Mouse (Mus musculus) CH12.LX (cell line): ENCODE data around the gene Mboat1. TPM values are rescaled to one million over a fixed set of nuclear protein-coding genes. Genes with fewer than 3 reads are reported as not detected.
A peak's percentile ranks its signal among the peaks of the same experiment; 100 is the strongest.

Experiments used
- DNase-seq: peaks from one replicate; pipeline ENCODE4 v3.0.0-alpha.2; 2013; ENCODE audit errors: extremely low read depth
- H3K27ac ChIP-seq: 2 replicates; pipeline ENCODE4 v1.5.1; 2012; ENCODE audit warnings: low read depth, mild to moderate bottlenecking, control low read depth, moderate library complexity; ENCODE audit not compliant: insufficient read depth
- H3K27me3 ChIP-seq: replicated peaks from 2 replicates; pipeline ENCODE3; 2012; ENCODE audit warnings: inconsistent platforms
- H3K36me3 ChIP-seq, 2 experiments: replicated peaks in 1 of 2; 2 replicates each; pipeline versions ENCODE3 to v1.6.1; 2012; ENCODE audit warnings: inconsistent platforms in 1 of 2, low read length in 1 of 2, mild to moderate bottlenecking in 1 of 2, mixed read lengths in 1 of 2, moderate library complexity in 1 of 2; ENCODE audit not compliant: control insufficient read depth in 1 of 2, insufficient read depth in 1 of 2
- H3K4me1 ChIP-seq, 2 experiments: 2 replicates each; pipeline ENCODE4 v1.6.1; 2012; ENCODE audit warnings: inconsistent platforms in 1 of 2, moderate library complexity in 1 of 2; ENCODE audit not compliant: insufficient read depth in 2 of 2, control insufficient read depth in 1 of 2
- H3K4me2 ChIP-seq: 2 replicates; pipeline ENCODE4 v1.6.1; 2012; ENCODE audit warnings: low read depth, mild to moderate bottlenecking, control low read depth; ENCODE audit not compliant: poor library complexity, insufficient read depth, severe bottlenecking
- H3K4me3 ChIP-seq, 3 experiments: fragments of 150-350 bp in 1 of 3; sonication (generic) in 1 of 3; replicated peaks in 1 of 3; 2 replicates each; pipeline versions ENCODE3 to v1.5.1; 2011 to 2012; ENCODE audit warnings: low read depth in 2 of 3, low read length in 2 of 3, mild to moderate bottlenecking in 2 of 3, moderate library complexity in 2 of 3, control low read depth in 1 of 3, improper control_type of control experiment in 1 of 3, inconsistent platforms in 1 of 3, mixed read lengths in 1 of 3; ENCODE audit not compliant: poor library complexity in 1 of 3
- H3K79me2 ChIP-seq: replicated peaks from 2 replicates; pipeline ENCODE4 v1.6.1; 2012; ENCODE audit warnings: mild to moderate bottlenecking, moderate library complexity; ENCODE audit not compliant: control insufficient read depth, poor library complexity, insufficient read depth, severe bottlenecking; ENCODE audit errors: extremely low read depth
- H3K9ac ChIP-seq: 2 replicates; pipeline ENCODE4 v1.6.1; 2012; ENCODE audit warnings: low read depth, mild to moderate bottlenecking, control low read depth, moderate library complexity; ENCODE audit not compliant: insufficient read depth
- H3K9me3 ChIP-seq: replicated peaks from 2 replicates; pipeline ENCODE3; 2012; ENCODE audit warnings: low read length, inconsistent platforms, mixed read lengths
- BHLHE40 ChIP-seq: IDR thresholded peaks from 2 replicates; pipeline ENCODE4 v1.6.1; 2011; ENCODE audit warnings: mild to moderate bottlenecking, low read depth, low read length, improper control_type of control experiment
- CHD1 ChIP-seq: IDR thresholded peaks from 2 replicates; pipeline ENCODE4 v1.6.1; 2012; ENCODE audit warnings: low read depth, low read length, improper control_type of control experiment, inconsistent platforms
- CTCF ChIP-seq, 2 experiments: IDR thresholded peaks in 1 of 2; conservative IDR thresholded peaks in 1 of 2; 2 replicates each; pipeline ENCODE4 v1.5.1; 2011 to 2012; ENCODE audit warnings: low read depth in 2 of 2, low read length in 2 of 2, improper control_type of control experiment in 1 of 2, inconsistent platforms in 1 of 2, mild to moderate bottlenecking in 1 of 2, moderate library complexity in 1 of 2
- E2F4 ChIP-seq: IDR thresholded peaks from 2 replicates; pipeline ENCODE4 v1.6.1; 2011; ENCODE audit warnings: low read depth, low read length, improper control_type of control experiment; ENCODE audit not compliant: insufficient replicate concordance
- ETS1 ChIP-seq: conservative IDR thresholded peaks from 2 replicates; pipeline ENCODE4 v1.6.1; 2012; ENCODE audit warnings: low read depth, mild to moderate bottlenecking, inconsistent platforms, low read length, improper control_type of control experiment, moderate library complexity
- GABPA ChIP-seq: IDR thresholded peaks from 2 replicates; pipeline ENCODE4 v1.6.1; 2012; ENCODE audit warnings: low read depth, low read length, improper control_type of control experiment, inconsistent platforms; ENCODE audit not compliant: insufficient replicate concordance
- HCFC1 ChIP-seq: IDR thresholded peaks from 2 replicates; pipeline ENCODE4 v1.6.1; 2012; ENCODE audit warnings: low read depth, mild to moderate bottlenecking, inconsistent platforms, low read length, improper control_type of control experiment
- JUN ChIP-seq: IDR thresholded peaks from 2 replicates; pipeline ENCODE4 v1.6.1; 2011; ENCODE audit warnings: low read depth, mild to moderate bottlenecking, low read length, improper control_type of control experiment, moderate library complexity; ENCODE audit not compliant: insufficient read depth
- JUND ChIP-seq: conservative IDR thresholded peaks from 2 replicates; pipeline ENCODE4 v1.6.1; 2011; ENCODE audit warnings: low read depth, low read length, improper control_type of control experiment
- MAFK ChIP-seq: IDR thresholded peaks from 2 replicates; pipeline ENCODE4 v1.6.1; 2011; ENCODE audit warnings: low read length, improper control_type of control experiment; ENCODE audit not compliant: insufficient replicate concordance
- MAX ChIP-seq: IDR thresholded peaks from 2 replicates; pipeline ENCODE4 v1.6.1; 2011; ENCODE audit warnings: low read length, improper control_type of control experiment
- MAZ ChIP-seq: IDR thresholded peaks from 2 replicates; pipeline ENCODE4 v1.6.1; 2012; ENCODE audit warnings: low read depth, mild to moderate bottlenecking, inconsistent platforms, low read length, improper control_type of control experiment, moderate library complexity
- MEF2A ChIP-seq: IDR thresholded peaks from 2 replicates; pipeline ENCODE4 v1.6.1; 2014; ENCODE audit warnings: low read depth, mild to moderate bottlenecking, inconsistent platforms, low read length, improper control_type of control experiment, borderline replicate concordance
- MXI1 ChIP-seq: IDR thresholded peaks from 2 replicates; pipeline ENCODE4 v1.6.1; 2011; ENCODE audit warnings: mild to moderate bottlenecking, low read depth, low read length, improper control_type of control experiment
- NELFE ChIP-seq: IDR thresholded peaks from 2 replicates; pipeline ENCODE4 v1.6.1; 2011; ENCODE audit warnings: low read depth, low read length, improper control_type of control experiment
- NRF1 ChIP-seq: IDR thresholded peaks from 2 replicates; pipeline ENCODE4 v1.6.1; 2014; ENCODE audit warnings: low read depth, mild to moderate bottlenecking, inconsistent platforms, low read length, improper control_type of control experiment, moderate library complexity
- PAX5 ChIP-seq: IDR thresholded peaks from 2 replicates; pipeline ENCODE4 v1.6.1; 2012; ENCODE audit warnings: low read length, inconsistent platforms, mixed read lengths
- POLR2AphosphoS2 ChIP-seq: IDR thresholded peaks from 2 replicates; pipeline ENCODE4 v1.6.1; 2011; ENCODE audit warnings: low read depth, low read length, improper control_type of control experiment
- RAD21 ChIP-seq: IDR thresholded peaks from 2 replicates; pipeline ENCODE4 v1.6.1; 2011; ENCODE audit warnings: low read depth, mild to moderate bottlenecking, low read length, improper control_type of control experiment, moderate library complexity
- SMC3 ChIP-seq: IDR thresholded peaks from 2 replicates; pipeline ENCODE4 v1.6.1; 2011; ENCODE audit warnings: low read depth, low read length, improper control_type of control experiment
- TCF12 ChIP-seq: IDR thresholded peaks from 2 replicates; pipeline ENCODE4 v1.6.1; 2014; ENCODE audit warnings: low read depth, mild to moderate bottlenecking, inconsistent platforms, low read length, improper control_type of control experiment
- USF1 ChIP-seq: IDR thresholded peaks from 2 replicates; pipeline ENCODE4 v1.6.1; 2014; ENCODE audit warnings: low read depth, mild to moderate bottlenecking, inconsistent platforms, low read length, improper control_type of control experiment
- USF2 ChIP-seq: conservative IDR thresholded peaks from 2 replicates; pipeline ENCODE4 v1.6.1; 2011; ENCODE audit warnings: low read depth, low read length, improper control_type of control experiment
- ZNF384 ChIP-seq: IDR thresholded peaks from 2 replicates; pipeline ENCODE4 v1.6.1; 2012; ENCODE audit warnings: low read depth, low read length, improper control_type of control experiment, inconsistent platforms
- dilution Hi-C: fragments of 300-500 bp; cut with MboI; formaldehyde crosslinking; loops from 2 replicates; pipeline ENCODE4 v1.14.3; 2020; ENCODE audit warnings: low sequenced_read_pairs; ENCODE audit not compliant: extremely low pct_unique_long_range_greater_than_20kb, extremely low pct_ligation_motif_present
- in situ Hi-C: fragments of 300-500 bp; cut with MboI; formaldehyde crosslinking; loops from 3 replicates; pipeline ENCODE4 v1.14.3; 2019; ENCODE audit warnings: low sequenced_read_pairs, low pct_ligation_motif_present, low pct_unique_long_range_greater_than_20kb, mixed read lengths
- polyA plus RNA-seq: library from polyadenylated mRNA; unstranded; fragments of >175 nt; gene quantifications from 2 replicates; pipeline ENCODE4 v1.2.1, GENCODE M21; 2012; ENCODE audit warnings: low read depth; ENCODE audit not compliant: insufficient read length
- total RNA-seq, 2 experiments: library from RNA; depleted of rRNA; stranded (reverse); fragments of 300-350 nt in 1 of 2; fragments of >200 nt in 1 of 2; gene quantifications; 2 replicates each; pipeline ENCODE4 v1.2.3; 2012 to 2014

Mboat1 gene
- total and polyA plus RNA-seq, 3 experiments, result 0.53 to 3.3 (median 0.63) TPM

DNA sequence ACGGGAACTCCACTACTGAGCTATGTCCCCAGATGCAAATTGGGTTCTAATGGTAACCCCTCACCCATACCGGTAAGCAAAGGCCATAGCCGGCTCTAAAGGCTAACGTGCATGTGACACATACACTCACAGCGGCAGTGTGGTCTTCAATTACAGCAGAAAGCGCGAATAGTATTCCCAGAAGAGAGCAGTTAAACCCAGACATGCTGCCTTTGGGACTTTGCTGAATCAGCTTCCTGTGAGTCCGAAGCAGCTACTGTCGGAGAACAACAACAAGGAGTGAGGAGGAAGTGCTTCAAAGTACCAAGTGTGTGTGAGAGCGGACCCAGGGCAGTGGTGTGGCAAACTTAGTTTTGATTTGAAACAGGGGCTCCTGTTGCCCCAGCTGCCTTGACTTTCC is 122.5 kb downstream of the Mboat1 start:
- DNase-seq, result no peak
- Histone ChIP-seq H3K4me2 (no peak overlapping the region), H3K9ac (no peak overlapping the region), H3K4me1 (no peaks in the 10 kb centered on the region), H3K36me3 (no peaks in the 10 kb centered on the region), H3K9me3 (no peaks in the 10 kb centered on the region), H3K79me2 (no peaks in the 10 kb centered on the region), H3K4me3 (no peak overlapping the region), H3K27me3 (no peaks in the 10 kb centered on the region), H3K27ac (no peak overlapping the region)
- in situ Hi-C loops, result loop anchor here (10.0 kb wide), 2 partner anchors 154 to 404 kb away; partner anchors contain the start of gene Cdkal1
- TF ChIP-seq MAFK (0 out of 2 replicates have a peak, but pooled peaks have one; percentile 20), MAX (no peak)
- dilution Hi-C loops, result no loop called here

DNA sequence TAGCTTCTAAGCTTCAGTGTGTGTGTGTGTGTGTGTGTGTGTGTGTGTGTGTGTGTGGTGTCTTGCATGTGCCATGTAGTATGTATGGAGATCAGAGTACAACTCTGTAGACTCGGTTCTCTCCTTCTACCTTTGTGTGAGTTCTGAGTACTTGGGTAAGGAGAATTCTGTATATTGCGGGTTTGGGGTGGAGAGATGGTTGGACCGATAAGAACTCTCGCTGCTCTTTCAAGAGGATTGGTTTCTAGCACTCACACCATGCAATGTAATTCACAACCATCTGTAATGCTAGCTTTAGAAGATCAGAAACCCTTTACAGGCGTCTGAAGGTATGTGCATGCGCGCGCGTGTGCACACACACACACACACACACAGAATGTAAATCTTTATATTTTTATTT is 123.0 kb downstream of the Mboat1 start:
- Histone ChIP-seq H3K36me3 (no peaks in the 10 kb centered on the region), H3K27ac (no peak overlapping the region), H3K4me2 (no peak overlapping the region), H3K4me1 (no peaks in the 10 kb centered on the region), H3K9me3 (no peaks in the 10 kb centered on the region), H3K27me3 (no peaks in the 10 kb centered on the region), H3K79me2 (no peaks in the 10 kb centered on the region), H3K4me3 (no peak overlapping the region), H3K9ac (no peak overlapping the region)
- dilution Hi-C loops (no loop called here), in situ Hi-C loops (loop anchor here (10.0 kb wide), 2 partner anchors 155 to 405 kb away; partner anchors contain the start of gene Cdkal1)
- DNase-seq, result no peak
- TF ChIP-seq CHD1 (no peak), USF2 (no peak), USF1 (no peak), NELFE (no peak), ETS1 (no peak), MEF2A (no peak), POLR2AphosphoS2 (no peak)

DNA sequence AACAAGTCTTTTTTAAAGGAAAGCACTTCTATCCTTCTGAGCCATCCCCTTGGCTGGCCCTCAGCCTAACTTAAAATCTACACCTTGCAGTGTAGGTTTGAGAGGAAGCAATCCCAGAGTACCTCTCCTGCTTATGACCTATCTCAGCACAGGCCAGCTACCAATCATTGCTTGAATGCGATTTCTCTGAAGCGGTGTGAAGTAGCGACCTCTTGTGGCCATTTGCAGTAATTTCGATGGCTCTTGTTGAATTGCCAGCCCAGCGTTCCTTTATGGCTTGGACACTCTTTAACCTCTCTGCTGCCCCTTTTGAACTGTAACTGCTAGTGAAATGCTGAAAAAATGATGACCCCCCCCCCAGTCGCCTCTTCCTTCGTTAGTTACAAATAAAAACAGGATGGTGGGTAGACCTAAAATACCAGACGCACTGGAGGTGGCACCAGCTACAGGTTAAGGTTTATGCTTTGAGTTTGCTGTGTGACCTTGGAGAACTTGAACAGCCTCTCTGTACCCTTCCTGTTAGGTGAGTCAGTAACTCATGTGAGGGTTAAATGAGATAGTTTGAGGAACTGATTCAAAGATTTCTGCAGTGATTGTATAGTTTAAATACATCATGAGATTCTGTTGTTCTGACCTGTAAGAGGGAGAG is 123.7 kb downstream of the Mboat1 start:
- peak; percentile 77 for DNase-seq
- no peaks in the 10 kb centered on the region for H3K9me3 ChIP-seq
- H3K9ac ChIP-seq, result no peak overlapping the region
- dilution Hi-C loops (no loop called here), in situ Hi-C loops (loop anchor here (10.0 kb wide), 2 partner anchors 155 to 405 kb away; partner anchors contain the start of gene Cdkal1)
- no peaks in the 10 kb centered on the region for H3K36me3 ChIP-seq
- H3K27me3 ChIP-seq, result no peaks in the 10 kb centered on the region
- no peaks in the 10 kb centered on the region for H3K4me1 ChIP-seq
- H3K4me3 ChIP-seq, result no peak overlapping the region
- TF ChIP-seq ZNF384 (no peak), CHD1 (no peak), NRF1 (no peak), JUND (no peak), TCF12 (no peak), USF2 (no peak), MAZ (no peak), USF1 (no peak), BHLHE40 (no peak), MXI1 (no peak), JUN (no peak), SMC3 (peak; percentile 88), PAX5 (no peak), RAD21 (peak; percentile 88), GABPA (no peak), MAFK (no peak), CTCF (conservative IDR thresholded peaks at IDR 0.05 in 1 of 2, IDR thresholded peaks at IDR 0.05 in 1 of 2; ENCODE audit: low read depth in 2 of 2, low read length in 2 of 2) (peak; percentile 90 to 91), E2F4 (no peak), NELFE (no peak), HCFC1 (no peak)
- H3K27ac ChIP-seq, result no peak overlapping the region
- H3K4me2 ChIP-seq, result no peak overlapping the region
- H3K79me2 ChIP-seq, result no peaks in the 10 kb centered on the region
